Mouse (Mus musculus): ENCODE measurements around the gene Errfi1.

DNA sequence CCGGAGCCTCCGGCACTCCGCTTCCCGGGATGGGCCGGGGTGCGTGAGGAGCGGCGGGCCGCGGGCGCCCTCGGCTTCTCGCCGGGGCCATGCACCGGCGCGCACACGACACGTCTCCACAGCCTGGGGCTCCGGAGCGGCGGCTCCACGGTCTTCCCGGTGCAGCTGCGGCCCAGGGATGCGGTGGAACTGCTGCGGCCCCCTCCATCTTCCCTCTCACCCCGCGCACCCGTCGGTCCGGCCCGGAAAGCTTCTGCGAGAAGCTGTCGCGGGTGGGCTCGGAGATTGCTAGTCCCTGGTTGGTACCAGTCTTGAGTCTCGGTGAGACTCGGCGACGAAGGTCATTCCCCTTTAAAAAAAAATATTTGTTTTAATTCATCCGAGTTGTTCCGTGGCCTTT lies 1.6 kb downstream of the Errfi1 start:
- TF ChIP-seq CTCF (IDR thresholded peaks at IDR 0.05; ENCODE audit: borderline replicate concordance, insufficient read depth, low read length) (no peak), POLR2A (IDR thresholded peaks at IDR 0.05; ENCODE audit: low read depth, low read length) (no peak)
